Mouse (Mus musculus) embryonic fibroblast, embryonic 13.5 days (primary cell): ENCODE results near the gene Arhgef10l. TPM values are rescaled to one million over a fixed set of nuclear protein-coding genes. Genes with fewer than 3 reads are reported as not detected.

ENCODE experiments used
- H3K27ac ChIP-seq: 2 replicates; pipeline ENCODE4 v1.5.1; 2012; ENCODE audit warnings: low read length, control low read depth, inconsistent platforms; ENCODE audit not compliant: insufficient read depth
- H3K4me1 ChIP-seq: 2 replicates; pipeline ENCODE4 v1.6.1; 2011; ENCODE audit warnings: low read length; ENCODE audit not compliant: control insufficient read depth, insufficient read depth
- H3K4me3 ChIP-seq: 2 replicates; pipeline ENCODE4 v1.5.1; 2011; ENCODE audit warnings: mild to moderate bottlenecking, control low read depth, low read length; ENCODE audit not compliant: insufficient read depth
- CTCF ChIP-seq: IDR thresholded peaks from 2 replicates; pipeline ENCODE4 v1.5.1; 2011; ENCODE audit warnings: mild to moderate bottlenecking, control low read depth, low read length, moderate library complexity, borderline replicate concordance; ENCODE audit not compliant: insufficient read depth
- POLR2A ChIP-seq: IDR thresholded peaks from 2 replicates; pipeline ENCODE4 v1.6.1; 2011; ENCODE audit warnings: low read depth, mild to moderate bottlenecking, control low read depth, low read length, moderate library complexity
- polyA plus RNA-seq: library from polyadenylated mRNA; stranded (reverse); fragments of >200 nt; gene quantifications from 2 replicates; pipeline ENCODE4 v1.2.4, GENCODE M21; 2011; ENCODE audit warnings: low read depth; ENCODE audit not compliant: missing spikeins, insufficient read length

The Arhgef10l gene
- polyA plus RNA-seq, 1 experiment, result 12.6 TPM

DNA sequence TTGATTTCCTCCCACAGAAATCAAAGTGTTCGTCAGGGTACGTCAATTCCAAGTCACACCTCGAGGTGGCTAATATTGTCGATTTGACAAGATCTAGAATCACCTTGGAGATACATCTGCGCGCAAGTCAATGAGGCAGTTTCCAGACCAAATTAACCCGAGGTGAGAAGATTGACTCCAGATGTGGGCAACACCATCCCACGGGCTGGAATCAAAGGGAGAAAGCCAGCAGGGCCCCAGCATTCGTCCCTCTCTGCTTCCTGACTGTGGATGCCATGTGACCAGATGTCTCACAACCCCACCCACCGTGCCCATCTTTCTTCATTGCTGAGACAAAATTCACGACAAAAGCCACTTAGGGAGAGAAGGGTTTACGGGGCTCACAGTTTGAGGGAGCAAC, 180.4 kb downstream of the Arhgef10l start:
- Histone ChIP-seq H3K27ac (no peak overlapping the region), H3K4me3 (no peak overlapping the region), H3K4me1 (no peaks in the 10 kb centered on the region)
- TF ChIP-seq POLR2A, result no peak
- TF ChIP-seq CTCF, result no peak

GRCm38 (mm10) chr4:140483134-140483533, 182.7 kb downstream of the Arhgef10l start:
- TF ChIP-seq CTCF, result no peak
- TF ChIP-seq POLR2A, result no peak
- H3K4me3 ChIP-seq, result no peak overlapping the region
- no peak overlapping the region for H3K27ac ChIP-seq
- H3K4me1 ChIP-seq, result no peaks in the 10 kb centered on the region

DNA sequence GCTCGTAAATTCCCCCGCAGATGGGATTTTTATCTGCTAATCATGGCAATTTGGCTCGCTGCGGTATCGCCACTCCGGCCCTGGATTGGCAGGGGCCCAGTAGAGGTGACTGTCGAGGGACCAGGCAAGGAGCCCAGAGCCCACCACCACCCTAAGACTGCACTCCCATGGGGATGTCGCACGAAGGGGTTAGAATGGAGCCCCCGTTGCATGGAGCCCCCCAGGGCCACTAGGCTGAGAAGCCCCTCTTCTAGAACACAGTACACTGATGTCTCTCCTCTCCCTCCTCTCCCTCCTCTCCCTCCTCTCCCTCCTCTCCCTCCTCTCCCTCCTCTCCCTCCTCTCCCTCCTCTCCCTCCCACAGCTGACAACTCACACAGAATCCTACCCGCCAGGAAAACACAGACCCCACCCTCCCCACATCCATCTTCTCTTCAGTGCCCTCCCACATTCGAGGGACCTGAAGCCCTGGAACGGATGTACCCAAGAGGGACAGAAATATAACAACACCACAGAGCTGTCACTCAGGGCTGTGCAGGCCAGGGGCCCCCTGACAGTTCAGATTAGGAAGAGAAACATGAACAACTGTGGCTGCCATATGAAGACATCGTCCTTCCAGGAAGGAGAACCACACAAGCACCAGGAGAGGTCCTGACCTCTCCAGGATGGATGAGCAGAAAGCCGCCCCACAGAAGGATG, 185.3 kb downstream of the Arhgef10l start:
- Histone ChIP-seq H3K27ac (no peak overlapping the region), H3K4me1 (no peaks in the 10 kb centered on the region), H3K4me3 (no peak overlapping the region)
- TF ChIP-seq POLR2A, result no peak

DNA sequence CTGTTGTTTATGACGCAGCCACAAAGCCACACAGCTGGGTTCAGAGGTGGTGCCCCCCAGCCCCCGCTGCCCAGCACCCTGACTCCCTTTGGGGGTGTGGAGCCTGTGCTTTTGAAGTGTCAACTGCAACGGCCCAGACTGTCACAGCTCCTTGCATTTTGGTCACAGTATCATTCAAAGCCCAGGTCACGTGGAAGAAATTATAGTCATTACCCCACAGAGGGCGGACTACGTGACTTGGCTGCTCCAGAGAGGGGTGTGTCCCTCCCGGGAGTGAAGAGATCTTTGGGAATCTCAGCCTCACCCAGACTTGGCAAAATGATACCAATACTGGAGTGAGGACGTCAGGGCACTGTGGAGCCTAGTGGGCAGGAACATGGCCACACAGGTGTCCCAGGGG, 190.6 kb downstream of the Arhgef10l start:
- TF ChIP-seq POLR2A (no peak), CTCF (no peak)
- no peak overlapping the region for H3K4me3 ChIP-seq

DNA sequence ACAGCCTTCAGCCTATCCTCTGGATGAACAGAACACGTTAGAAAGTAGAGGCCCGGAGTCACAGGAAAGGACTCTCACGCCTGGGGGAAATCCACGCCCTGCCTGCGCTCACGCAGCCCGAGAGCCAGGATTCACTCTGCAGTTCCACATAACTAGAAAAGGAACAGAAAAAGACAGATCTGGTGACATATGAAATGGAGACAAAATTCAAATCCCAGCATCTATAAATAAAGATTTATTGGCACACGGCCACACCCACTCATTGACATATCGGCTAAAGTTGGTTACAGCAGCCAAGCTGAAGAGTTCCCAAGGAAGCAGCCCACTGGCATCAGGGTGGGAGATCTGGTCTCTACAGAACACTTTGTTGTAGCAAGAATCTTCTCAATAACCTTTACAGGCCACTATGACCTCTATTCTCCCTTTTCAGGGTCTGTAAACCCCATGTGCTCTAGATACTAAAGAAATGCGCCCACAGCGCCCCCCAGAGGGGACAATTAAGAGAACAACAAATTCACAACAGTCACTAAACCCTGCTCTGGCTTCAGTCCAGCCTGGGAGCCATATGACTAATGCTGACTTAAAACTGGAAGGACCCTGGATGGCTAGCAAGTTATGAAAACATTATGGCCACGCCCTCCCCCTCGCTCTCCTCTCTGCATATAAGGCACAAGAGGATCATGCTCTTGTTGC, 195.9 kb downstream of the Arhgef10l start:
- no peak for TF ChIP-seq CTCF
- TF ChIP-seq POLR2A, result no peak

More for the DNA sequence above, 190.6 kb downstream of the Arhgef10l start:
- H3K4me1 ChIP-seq, result no peaks in the 10 kb centered on the region
- H3K27ac ChIP-seq, result no peak overlapping the region

GRCm38 (mm10) chr4:140467254-140467791, 198.5 kb downstream of the Arhgef10l start:
- TF ChIP-seq CTCF, result no peak
- TF ChIP-seq POLR2A, result no peak
- H3K4me1 ChIP-seq, result no peaks in the 10 kb centered on the region
- H3K27ac ChIP-seq, result no peak overlapping the region
- no peak overlapping the region for H3K4me3 ChIP-seq

More for the DNA sequence above, 195.9 kb downstream of the Arhgef10l start:
- no peaks in the 10 kb centered on the region for H3K4me1 ChIP-seq
- H3K27ac ChIP-seq, result no peak overlapping the region
- H3K4me3 ChIP-seq, result no peak overlapping the region

Other genes with a start within 250 kb of the Arhgef10l start
- 102 and 125 TPM in 2 replicates for gene Rcc2, start 34.5 kb upstream of the Arhgef10l start, polyA plus RNA-seq
- gene Padi6, start 76.6 kb upstream of the Arhgef10l start, polyA plus RNA-seq, result not detected in 2 replicates
- not detected in 2 replicates for gene Padi4, start 108.2 kb upstream of the Arhgef10l start, polyA plus RNA-seq
- gene Padi3, start 144.6 kb upstream of the Arhgef10l start, polyA plus RNA-seq, result not detected in 2 replicates
- not detected in 2 replicates for gene Padi1, start 179.8 kb upstream of the Arhgef10l start, polyA plus RNA-seq
- gene Padi2, start 240.3 kb upstream of the Arhgef10l start, polyA plus RNA-seq, result not detected in 2 replicates